Mouse (Mus musculus) limb, embryonic 10.5 days (tissue): ENCODE results near the gene Ddx25. TPM values are rescaled to one million over a fixed set of nuclear protein-coding genes. Genes with fewer than 3 reads are reported as not detected.

Source experiments
- DNase-seq: peaks from one replicate; pipeline ENCODE4 v3.0.0-alpha.2; 2017; ENCODE audit warnings: low spot score
- H3K27ac ChIP-seq: fragments of 300-500 bp; sonication (generic); 2 replicates; pipeline ENCODE4 v1.5.1; 2016; ENCODE audit warnings: mild to moderate bottlenecking
- H3K27me3 ChIP-seq: fragments of 300-500 bp; sonication (generic); 2 replicates; pipeline ENCODE4 v1.6.1; 2016; ENCODE audit warnings: low read depth, mild to moderate bottlenecking; ENCODE audit not compliant: poor library complexity, severe bottlenecking
- H3K36me3 ChIP-seq: fragments of 300-500 bp; sonication (generic); 2 replicates; pipeline ENCODE4 v1.6.1; 2016; ENCODE audit warnings: mild to moderate bottlenecking, moderate library complexity
- H3K4me1 ChIP-seq: fragments of 300-500 bp; sonication (generic); 2 replicates; pipeline ENCODE4 v1.6.1; 2016
- H3K4me3 ChIP-seq: fragments of 300-500 bp; sonication (generic); 2 replicates; pipeline ENCODE4 v1.5.1; 2016; ENCODE audit warnings: mild to moderate bottlenecking, moderate library complexity
- H3K9me3 ChIP-seq: fragments of 300-500 bp; sonication (generic); replicated peaks from 2 replicates; pipeline ENCODE4 v1.6.1; 2016; ENCODE audit warnings: mild to moderate bottlenecking
- WGBS: fragments of 180-500 bp; shearing (Covaris S2); methylation state at CpG from one replicate; pipeline ENCODE4 v1.1.7; 2016; 5-methylcytosine and 5-hydroxymethylcytosine counted together
- polyA plus RNA-seq: library from polyadenylated mRNA; unstranded; fragments of >200 nt; fragmentation: Nextera tagmentation; extraction: Ambion mirVana; gene quantifications from 2 replicates; pipeline ENCODE4 v1.2.1, GENCODE M21; 2016

Gene Ddx25
- polyA plus RNA-seq, 1 experiment from 2014 or later: 4.9 TPM

- peak; percentile 91 for DNase-seq
- peaks cover 11% of the 10 kb centered on the region; the same call in 1 of the 2 replicates for H3K27me3 ChIP-seq
- H3K36me3 ChIP-seq: peaks cover 33% of the 10 kb centered on the region
- peaks cover 19% of the 10 kb centered on the region for H3K4me1 ChIP-seq
- H3K4me3 ChIP-seq: peak overlapping the region; percentile 74
- 2% methylated on average over 31 of the region's 31 CpGs for WGBS
- peak overlapping the region; percentile 89 for H3K27ac ChIP-seq
- no peaks in the 10 kb centered on the region for H3K9me3 ChIP-seq
Observed at GRCm38 (mm10) chr9:35559009-35559890, 922 bp upstream of the Ddx25 start.

GRCm38 (mm10) chr9:35556494-35557102, 1.7 kb downstream of the Ddx25 start:
- no peak for DNase-seq
- H3K4me3 ChIP-seq: no peak overlapping the region
- 59% methylated on average over 12 of the region's 12 CpGs for WGBS
- H3K4me1 ChIP-seq: peaks cover 19% of the 10 kb centered on the region
- H3K9me3 ChIP-seq: no peaks in the 10 kb centered on the region
- peaks cover 8% of the 10 kb centered on the region for H3K36me3 ChIP-seq
- no peak overlapping the region for H3K27ac ChIP-seq
- peaks cover 11% of the 10 kb centered on the region; the same call in 1 of the 2 replicates for H3K27me3 ChIP-seq

GRCm38 (mm10) chr9:35548455-35548854, 9.9 kb downstream of the Ddx25 start:
- Histone ChIP-seq H3K27me3 (no peaks in the 10 kb centered on the region), H3K36me3 (no peaks in the 10 kb centered on the region), H3K4me1 (no peaks in the 10 kb centered on the region; the same call in 1 of the 2 replicates), H3K9me3 (no peaks in the 10 kb centered on the region), H3K4me3 (no peak overlapping the region), H3K27ac (no peak overlapping the region)
- 89% methylated on average over 9 of the region's 9 CpGs for WGBS
- DNase-seq: no peak

DNA sequence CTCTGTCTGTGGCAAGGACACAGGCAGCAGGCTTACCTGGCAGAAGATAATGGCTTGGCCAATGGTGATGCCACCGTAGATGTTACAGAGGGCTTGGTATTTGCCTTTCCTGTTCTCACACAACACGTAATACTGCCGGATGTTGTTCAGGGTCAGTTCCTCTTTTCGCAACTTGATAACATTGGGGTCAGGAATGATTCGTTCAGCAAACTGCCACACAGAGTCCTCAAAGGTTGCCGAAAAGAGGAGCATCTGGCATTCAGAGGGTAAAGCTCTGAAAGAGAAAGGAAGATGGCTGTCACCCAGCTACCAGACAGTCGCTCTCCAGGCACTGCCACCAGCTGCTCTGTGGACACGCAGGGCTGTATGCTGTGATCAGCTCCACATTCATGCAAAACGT, 11.6 kb downstream of the Ddx25 start:
- 88% methylated on average over 9 of the region's 9 CpGs for WGBS
- H3K9me3 ChIP-seq: no peaks in the 10 kb centered on the region
- H3K4me1 ChIP-seq: no peaks in the 10 kb centered on the region; the same call in 1 of the 2 replicates
- H3K27ac ChIP-seq: no peak overlapping the region
- no peak for DNase-seq
- H3K36me3 ChIP-seq: no peaks in the 10 kb centered on the region
- H3K4me3 ChIP-seq: no peak overlapping the region
- no peaks in the 10 kb centered on the region for H3K27me3 ChIP-seq

DNA sequence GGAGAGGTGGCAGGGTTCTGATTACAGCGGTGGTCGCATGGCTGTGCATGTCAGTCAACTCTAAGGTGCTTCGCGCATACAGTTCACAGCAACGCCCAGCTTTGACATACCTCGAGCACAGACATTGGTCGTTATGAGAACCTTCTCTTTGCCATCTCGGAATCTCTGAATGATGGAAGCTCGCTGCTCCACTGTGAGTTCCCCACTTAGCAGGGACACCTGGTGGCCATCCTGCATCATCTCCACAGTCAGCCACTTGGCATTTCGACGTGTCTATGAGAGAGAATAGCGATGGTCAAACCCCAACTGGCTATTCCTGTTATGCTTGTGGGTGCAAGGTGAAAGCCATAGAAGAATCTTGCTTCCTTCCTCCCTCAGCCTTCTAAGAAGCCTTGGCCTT, 12.6 kb downstream of the Ddx25 start:
- Histone ChIP-seq H3K27me3 (no peaks in the 10 kb centered on the region), H3K9me3 (no peaks in the 10 kb centered on the region), H3K4me3 (no peak overlapping the region), H3K27ac (no peak overlapping the region), H3K36me3 (no peaks in the 10 kb centered on the region), H3K4me1 (no peaks in the 10 kb centered on the region; the same call in 1 of the 2 replicates)
- 75% methylated on average over 12 of the region's 12 CpGs for WGBS
- DNase-seq: peak; percentile 26

DNA sequence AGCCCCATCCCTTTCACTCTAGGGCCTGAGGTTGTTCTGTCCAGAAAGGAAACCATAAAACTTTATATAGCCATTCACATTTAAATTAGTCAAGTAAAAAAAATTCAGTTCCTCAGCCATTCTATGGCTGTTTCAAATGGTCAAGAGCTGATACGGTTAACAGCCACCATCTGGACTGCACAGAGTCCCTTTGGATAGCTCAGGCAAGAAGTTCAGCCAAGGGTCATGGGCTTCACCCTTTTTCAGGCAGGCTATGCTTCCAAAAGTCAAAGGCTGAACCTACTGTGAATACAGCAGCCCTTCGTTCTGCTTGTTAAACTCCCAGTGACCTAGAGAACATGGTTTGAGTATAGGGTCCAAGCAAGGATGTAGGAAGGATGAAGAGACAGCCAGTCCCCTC, 13.7 kb downstream of the Ddx25 start:
- Histone ChIP-seq H3K4me3 (no peak overlapping the region), H3K27me3 (no peaks in the 10 kb centered on the region), H3K9me3 (no peaks in the 10 kb centered on the region), H3K4me1 (no peaks in the 10 kb centered on the region; the same call in 1 of the 2 replicates), H3K27ac (no peak overlapping the region), H3K36me3 (no peaks in the 10 kb centered on the region)
- 71% methylated on average over 2 of the region's 2 CpGs for WGBS
- DNase-seq: no peak

GRCm38 (mm10) chr9:35543099-35543860, 15.0 kb downstream of the Ddx25 start:
- peaks cover 2% of the 10 kb centered on the region for H3K4me1 ChIP-seq
- no peak overlapping the region for H3K4me3 ChIP-seq
- no peak for DNase-seq
- no peaks in the 10 kb centered on the region for H3K9me3 ChIP-seq
- no peaks in the 10 kb centered on the region for H3K36me3 ChIP-seq
- no peak overlapping the region for H3K27ac ChIP-seq
- H3K27me3 ChIP-seq: no peaks in the 10 kb centered on the region
- 87% methylated on average over 14 of the region's 14 CpGs for WGBS

GRCm38 (mm10) chr9:35541941-35542340, 16.4 kb downstream of the Ddx25 start:
- DNase-seq: peak; percentile 7
- Histone ChIP-seq H3K36me3 (no peaks in the 10 kb centered on the region), H3K27ac (no peak overlapping the region), H3K4me3 (no peak overlapping the region), H3K4me1 (peaks cover 10% of the 10 kb centered on the region), H3K9me3 (no peaks in the 10 kb centered on the region), H3K27me3 (no peaks in the 10 kb centered on the region)
- 74% methylated on average over 6 of the region's 6 CpGs for WGBS

DNA sequence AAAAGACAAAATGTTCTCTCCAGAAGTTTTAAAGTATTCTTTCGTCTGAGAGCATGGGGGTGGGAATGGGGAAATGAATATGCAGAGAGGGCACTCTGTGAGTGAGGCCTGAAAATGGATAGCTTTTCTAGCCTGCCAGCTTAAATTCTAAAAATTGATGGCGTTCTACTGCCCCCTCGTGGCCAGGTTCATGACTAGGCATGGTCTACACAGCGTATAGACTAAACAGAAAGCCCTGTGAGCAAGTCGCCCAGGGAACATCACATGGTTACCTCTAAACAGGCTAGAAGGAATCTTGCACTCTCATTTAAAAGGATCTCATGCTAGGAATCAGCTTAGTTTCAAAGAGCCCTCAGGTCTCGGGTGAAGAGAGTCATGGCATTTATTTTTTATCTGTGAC, 16.8 kb downstream of the Ddx25 start:
- peak; percentile 93 for DNase-seq
- Histone ChIP-seq H3K9me3 (no peaks in the 10 kb centered on the region), H3K36me3 (no peaks in the 10 kb centered on the region), H3K4me1 (peaks cover 10% of the 10 kb centered on the region), H3K4me3 (no peak overlapping the region), H3K27ac (no peak overlapping the region), H3K27me3 (no peaks in the 10 kb centered on the region)
- WGBS: 12% methylated on average over 6 of the region's 6 CpGs

- Histone ChIP-seq H3K4me1 (peaks cover 10% of the 10 kb centered on the region), H3K9me3 (no peaks in the 10 kb centered on the region), H3K4me3 (no peak overlapping the region), H3K27me3 (no peaks in the 10 kb centered on the region), H3K36me3 (no peaks in the 10 kb centered on the region), H3K27ac (no peak overlapping the region)
- 91% methylated on average over 5 of the region's 5 CpGs for WGBS
- peak; percentile 29 for DNase-seq
Observed at GRCm38 (mm10) chr9:35541024-35541423, 17.3 kb downstream of the Ddx25 start.

DNA sequence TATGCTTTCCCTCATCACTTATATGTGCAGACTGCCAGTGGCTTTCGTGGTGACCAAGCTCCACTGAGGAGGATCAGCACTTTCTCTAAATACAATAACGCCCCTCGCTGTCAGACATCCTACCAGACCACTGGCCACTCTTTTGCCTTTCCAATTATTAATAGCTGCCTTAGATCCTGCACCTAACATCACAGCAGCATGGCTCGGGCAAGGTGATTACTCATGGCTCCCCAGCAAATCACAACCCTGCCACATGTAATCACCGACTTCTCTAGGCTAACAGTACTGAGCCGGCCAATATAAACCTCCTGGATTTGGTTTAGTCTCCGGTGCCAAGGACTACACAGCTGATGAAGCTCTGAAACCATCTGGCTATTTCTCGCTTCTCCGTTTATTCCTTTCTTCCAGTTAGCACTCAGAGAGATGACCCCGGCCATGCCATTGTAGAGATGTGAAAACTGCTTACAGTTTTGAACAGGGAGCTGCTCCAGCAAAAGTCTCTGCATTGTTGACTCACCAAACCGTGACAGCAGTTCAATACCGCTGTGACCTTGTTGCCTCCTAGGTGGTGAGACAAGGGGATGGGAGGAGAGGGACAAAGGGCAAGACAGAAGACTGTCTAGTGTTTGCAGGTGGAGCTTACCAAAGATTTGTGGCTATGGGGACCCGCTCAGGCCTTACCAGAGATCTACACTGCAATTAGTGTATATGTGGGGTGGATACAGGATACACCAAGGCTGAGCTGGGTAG, 19.2 kb downstream of the Ddx25 start:
- DNase-seq: peak; percentile 23
- WGBS: 85% methylated on average over 13 of the region's 13 CpGs
- H3K4me3 ChIP-seq: no peak overlapping the region

GRCm38 (mm10) chr9:35535876-35536275, 22.5 kb downstream of the Ddx25 start:
- Histone ChIP-seq H3K36me3 (no peaks in the 10 kb centered on the region), H3K9me3 (no peaks in the 10 kb centered on the region), H3K27ac (no peak overlapping the region), H3K4me1 (peaks cover 48% of the 10 kb centered on the region), H3K27me3 (no peaks in the 10 kb centered on the region), H3K4me3 (no peak overlapping the region)
- DNase-seq: no peak
- WGBS: 85% methylated on average over 4 of the region's 4 CpGs

More for the DNA sequence above, 19.2 kb downstream of the Ddx25 start:
- H3K9me3 ChIP-seq: no peaks in the 10 kb centered on the region
- H3K4me1 ChIP-seq: peaks cover 18% of the 10 kb centered on the region
- H3K36me3 ChIP-seq: no peaks in the 10 kb centered on the region
- H3K27ac ChIP-seq: no peak overlapping the region
- no peaks in the 10 kb centered on the region for H3K27me3 ChIP-seq
